Mouse (Mus musculus): ENCODE measurements around the gene Ifngr2. TPM values are rescaled to one million over a fixed set of nuclear protein-coding genes. Genes with fewer than 3 reads are reported as not detected.
A peak's percentile ranks its signal among the peaks of the same experiment; 100 is the strongest.

Gene Ifngr2
- total and polyA plus RNA-seq, 3 experiments, result 100 to 120 (median 120) TPM

GRCm38 (mm10) chr16:91571105-91571504 lies 24.2 kb downstream of the Ifngr2 start:
- intact Hi-C loops (cut with DNase I), result no loop called here
- Histone ChIP-seq H3K9ac (ENCODE audit: low read depth, low read length) (no peak overlapping the region), H3K79me2 (replicated peaks; ENCODE audit: control insufficient read depth, insufficient read depth, low read length) (no peaks in the 10 kb centered on the region), H3K4me3 (no peak overlapping the region), H3K36me3 (ENCODE audit: control insufficient read depth, insufficient read depth, low read length) (no peaks in the 10 kb centered on the region), H3K27ac (no peak overlapping the region), H3K4me1 (ENCODE audit: control insufficient read depth, insufficient read depth, low read length) (no peaks in the 10 kb centered on the region), H3K27me3 (ENCODE audit: control insufficient read depth, insufficient read depth, low read length) (no peaks in the 10 kb centered on the region)
- 46% methylated on average over 3 of the region's 3 CpGs for WGBS
- TF ChIP-seq POLR2A (IDR thresholded peaks at IDR 0.05; ENCODE audit: insufficient read depth, low read depth, low read length) (no peak), CTCF (IDR thresholded peaks at IDR 0.05) (no peak), EP300 (IDR thresholded peaks at IDR 0.05; ENCODE audit: insufficient read depth, low read depth, low read length) (no peak)
- DNase-seq, result no peak

GRCm38 (mm10) chr16:91575151-91575550 lies 28.3 kb downstream of the Ifngr2 start:
- Histone ChIP-seq H3K27me3 (ENCODE audit: control insufficient read depth, insufficient read depth, low read length) (no peaks in the 10 kb centered on the region), H3K4me3 (no peak overlapping the region), H3K9ac (ENCODE audit: low read depth, low read length) (no peak overlapping the region), H3K27ac (no peak overlapping the region), H3K4me1 (ENCODE audit: control insufficient read depth, insufficient read depth, low read length) (no peaks in the 10 kb centered on the region), H3K79me2 (replicated peaks; ENCODE audit: control insufficient read depth, insufficient read depth, low read length) (no peaks in the 10 kb centered on the region), H3K36me3 (ENCODE audit: control insufficient read depth, insufficient read depth, low read length) (no peaks in the 10 kb centered on the region)
- intact Hi-C loops (cut with DNase I), result no loop called here
- no peak for DNase-seq
- TF ChIP-seq CTCF (IDR thresholded peaks at IDR 0.05) (no peak), POLR2A (IDR thresholded peaks at IDR 0.05; ENCODE audit: insufficient read depth, low read depth, low read length) (no peak), EP300 (IDR thresholded peaks at IDR 0.05; ENCODE audit: insufficient read depth, low read depth, low read length) (no peak)
- 75% methylated on average over 13 of the region's 13 CpGs for WGBS

GRCm38 (mm10) chr16:91578980-91579720 lies 32.3 kb downstream of the Ifngr2 start:
- Histone ChIP-seq H3K4me1 (ENCODE audit: control insufficient read depth, insufficient read depth, low read length) (no peaks in the 10 kb centered on the region), H3K9ac (ENCODE audit: low read depth, low read length) (no peak overlapping the region), H3K36me3 (ENCODE audit: control insufficient read depth, insufficient read depth, low read length) (no peaks in the 10 kb centered on the region), H3K27me3 (ENCODE audit: control insufficient read depth, insufficient read depth, low read length) (no peaks in the 10 kb centered on the region), H3K4me3 (no peak overlapping the region), H3K79me2 (replicated peaks; ENCODE audit: control insufficient read depth, insufficient read depth, low read length) (no peaks in the 10 kb centered on the region), H3K27ac (no peak overlapping the region)
- intact Hi-C loops (cut with DNase I), result no loop called here
- no peak for DNase-seq
- WGBS, result 82% methylated on average over 14 of the region's 14 CpGs
- TF ChIP-seq POLR2A (IDR thresholded peaks at IDR 0.05; ENCODE audit: insufficient read depth, low read depth, low read length), result no peak
- TF ChIP-seq CTCF (IDR thresholded peaks at IDR 0.05), result no peak

- Histone ChIP-seq H3K4me1 (ENCODE audit: control insufficient read depth, insufficient read depth, low read length) (no peaks in the 10 kb centered on the region), H3K9ac (ENCODE audit: low read depth, low read length) (no peak overlapping the region), H3K27me3 (ENCODE audit: control insufficient read depth, insufficient read depth, low read length) (no peaks in the 10 kb centered on the region), H3K27ac (no peak overlapping the region), H3K4me3 (no peak overlapping the region), H3K79me2 (replicated peaks; ENCODE audit: control insufficient read depth, insufficient read depth, low read length) (no peaks in the 10 kb centered on the region), H3K36me3 (ENCODE audit: control insufficient read depth, insufficient read depth, low read length) (no peaks in the 10 kb centered on the region)
- DNase-seq, result no peak
- TF ChIP-seq EP300 (IDR thresholded peaks at IDR 0.05; ENCODE audit: insufficient read depth, low read depth, low read length), result no peak
- TF ChIP-seq CTCF (IDR thresholded peaks at IDR 0.05), result peak; percentile 76
- WGBS, result 76% methylated on average over 2 of the region's 2 CpGs
- intact Hi-C loops (cut with DNase I), result loop anchor here (2.0 kb wide), 1 partner anchor 70 kb away; no protein-coding TSS in a partner anchor
Observed at GRCm38 (mm10) chr16:91582307-91582706, 35.4 kb downstream of the Ifngr2 start.

GRCm38 (mm10) chr16:91585617-91586016 lies 38.7 kb downstream of the Ifngr2 start:
- Histone ChIP-seq H3K27ac (no peak overlapping the region), H3K4me1 (ENCODE audit: control insufficient read depth, insufficient read depth, low read length) (no peaks in the 10 kb centered on the region), H3K79me2 (replicated peaks; ENCODE audit: control insufficient read depth, insufficient read depth, low read length) (peaks cover 2% of the 10 kb centered on the region), H3K9ac (ENCODE audit: low read depth, low read length) (no peak overlapping the region), H3K27me3 (ENCODE audit: control insufficient read depth, insufficient read depth, low read length) (no peaks in the 10 kb centered on the region), H3K36me3 (ENCODE audit: control insufficient read depth, insufficient read depth, low read length) (no peaks in the 10 kb centered on the region), H3K4me3 (no peak overlapping the region)
- WGBS, result 90% methylated on average over 5 of the region's 5 CpGs
- DNase-seq, result no peak
- intact Hi-C loops (cut with DNase I), result no loop called here
- TF ChIP-seq EP300 (IDR thresholded peaks at IDR 0.05; ENCODE audit: insufficient read depth, low read depth, low read length), result no peak
- TF ChIP-seq CTCF (IDR thresholded peaks at IDR 0.05), result no peak

- WGBS, result 85% methylated on average over 6 of the region's 6 CpGs
- Histone ChIP-seq H3K27ac (no peak overlapping the region), H3K36me3 (ENCODE audit: control insufficient read depth, insufficient read depth, low read length) (no peaks in the 10 kb centered on the region), H3K27me3 (ENCODE audit: control insufficient read depth, insufficient read depth, low read length) (no peaks in the 10 kb centered on the region), H3K9ac (ENCODE audit: low read depth, low read length) (no peak overlapping the region), H3K4me3 (no peak overlapping the region), H3K79me2 (replicated peaks; ENCODE audit: control insufficient read depth, insufficient read depth, low read length) (peaks cover 2% of the 10 kb centered on the region), H3K4me1 (ENCODE audit: control insufficient read depth, insufficient read depth, low read length) (no peaks in the 10 kb centered on the region)
- DNase-seq, result no peak
- no peak for TF ChIP-seq EP300 (IDR thresholded peaks at IDR 0.05; ENCODE audit: insufficient read depth, low read depth, low read length)
- TF ChIP-seq CTCF (IDR thresholded peaks at IDR 0.05), result no peak
- TF ChIP-seq POLR2A (IDR thresholded peaks at IDR 0.05; ENCODE audit: insufficient read depth, low read depth, low read length), result no peak
- intact Hi-C loops (cut with DNase I), result no loop called here
Observed at GRCm38 (mm10) chr16:91586244-91586643, 39.4 kb downstream of the Ifngr2 start.
